Mouse (Mus musculus) stomach, postnatal 0 days (tissue): ENCODE results near the gene Rad51c.

ENCODE experiments used
- CTCF ChIP-seq: IDR thresholded peaks from 2 replicates; pipeline ENCODE4 v1.5.1; 2016; ENCODE audit warnings: antibody characterized with exemption, low read depth, mild to moderate bottlenecking, moderate library complexity
- EP300 ChIP-seq: optimal IDR thresholded peaks from 2 replicates; pipeline ENCODE3; 2016; ENCODE audit warnings: antibody characterized with exemption

- TF ChIP-seq CTCF (no peak), EP300 (no peak)
Observed at GRCm38 (mm10) chr11:87427273-87428050, 22.7 kb upstream of the Rad51c start.
